Mouse (Mus musculus) testis, postnatal 10 days (tissue): Measurements from ENCODE around the gene Slc44a1.

Experiments used
- DNase-seq: peaks from one replicate; pipeline ENCODE4 v3.0.0; 2021; ENCODE audit warnings: low spot score

Gene Slc44a1

GRCm38 (mm10) chr4:53440010-53440815, at the start of gene Slc44a1:
Gene Slc44a1, plus strand, starts transcription at chr4:53440413.
- DNase-seq: peak; percentile 91

- DNase-seq: no peak
Observed at GRCm38 (mm10) chr4:53395002-53395401, 45.2 kb upstream of the Slc44a1 start.

- DNase-seq: no peak
Observed at GRCm38 (mm10) chr4:53396623-53397192, 43.5 kb upstream of the Slc44a1 start.

- no peak for DNase-seq
Observed at GRCm38 (mm10) chr4:53397280-53398117, 42.7 kb upstream of the Slc44a1 start.

- no peak for DNase-seq
Observed at GRCm38 (mm10) chr4:53398561-53398960, 41.7 kb upstream of the Slc44a1 start.

GRCm38 (mm10) chr4:53399428-53399827, 40.8 kb upstream of the Slc44a1 start:
- DNase-seq: no peak

GRCm38 (mm10) chr4:53403386-53403785, 36.8 kb upstream of the Slc44a1 start:
- DNase-seq: no peak

GRCm38 (mm10) chr4:53404431-53404925, 35.7 kb upstream of the Slc44a1 start:
- no peak for DNase-seq

- DNase-seq: no peak
Observed at GRCm38 (mm10) chr4:53406866-53407265, 33.3 kb upstream of the Slc44a1 start.

GRCm38 (mm10) chr4:53408821-53409220, 31.4 kb upstream of the Slc44a1 start:
- DNase-seq: no peak

GRCm38 (mm10) chr4:53409526-53410085, 30.6 kb upstream of the Slc44a1 start:
- DNase-seq: no peak

GRCm38 (mm10) chr4:53410752-53411151, 29.5 kb upstream of the Slc44a1 start:
- no peak for DNase-seq

GRCm38 (mm10) chr4:53411958-53412870, 28.0 kb upstream of the Slc44a1 start:
- DNase-seq: no peak

GRCm38 (mm10) chr4:53412991-53413390, 27.2 kb upstream of the Slc44a1 start:
- DNase-seq: no peak

- no peak for DNase-seq
Observed at GRCm38 (mm10) chr4:53414031-53414797, 26.0 kb upstream of the Slc44a1 start.

GRCm38 (mm10) chr4:53415873-53416637, 24.2 kb upstream of the Slc44a1 start:
- peak; percentile 46 for DNase-seq

- no peak for DNase-seq
Observed at GRCm38 (mm10) chr4:53416928-53417327, 23.3 kb upstream of the Slc44a1 start.

- no peak for DNase-seq
Observed at GRCm38 (mm10) chr4:53422799-53423198, 17.4 kb upstream of the Slc44a1 start.

- DNase-seq: no peak
Observed at GRCm38 (mm10) chr4:53427120-53427519, 13.1 kb upstream of the Slc44a1 start.

- DNase-seq: no peak
Observed at GRCm38 (mm10) chr4:53430522-53430921, 9.7 kb upstream of the Slc44a1 start.
